Mouse (Mus musculus) CH12.LX (cell line): ENCODE data around the gene Vax2. TPM values are rescaled to one million over a fixed set of nuclear protein-coding genes. Genes with fewer than 3 reads are reported as not detected.

Experiments used
- DNase-seq: peaks from one replicate; pipeline ENCODE4 v3.0.0-alpha.2; 2013; ENCODE audit errors: extremely low read depth
- H3K27ac ChIP-seq: 2 replicates; pipeline ENCODE4 v1.5.1; 2012; ENCODE audit warnings: low read depth, mild to moderate bottlenecking, control low read depth, moderate library complexity; ENCODE audit not compliant: insufficient read depth
- H3K27me3 ChIP-seq: replicated peaks from 2 replicates; pipeline ENCODE3; 2012; ENCODE audit warnings: inconsistent platforms
- H3K36me3 ChIP-seq, 2 experiments: replicated peaks in 1 of 2; 2 replicates each; pipeline versions ENCODE3 to v1.6.1; 2012; ENCODE audit warnings: inconsistent platforms in 1 of 2, low read length in 1 of 2, mild to moderate bottlenecking in 1 of 2, mixed read lengths in 1 of 2, moderate library complexity in 1 of 2; ENCODE audit not compliant: control insufficient read depth in 1 of 2, insufficient read depth in 1 of 2
- H3K4me1 ChIP-seq, 2 experiments: 2 replicates each; pipeline ENCODE4 v1.6.1; 2012; ENCODE audit warnings: inconsistent platforms in 1 of 2, moderate library complexity in 1 of 2; ENCODE audit not compliant: insufficient read depth in 2 of 2, control insufficient read depth in 1 of 2
- H3K4me2 ChIP-seq: 2 replicates; pipeline ENCODE4 v1.6.1; 2012; ENCODE audit warnings: low read depth, mild to moderate bottlenecking, control low read depth; ENCODE audit not compliant: poor library complexity, insufficient read depth, severe bottlenecking
- H3K4me3 ChIP-seq, 3 experiments: fragments of 150-350 bp in 1 of 3; sonication (generic) in 1 of 3; replicated peaks in 1 of 3; 2 replicates each; pipeline versions ENCODE3 to v1.5.1; 2011 to 2012; ENCODE audit warnings: low read depth in 2 of 3, low read length in 2 of 3, mild to moderate bottlenecking in 2 of 3, moderate library complexity in 2 of 3, control low read depth in 1 of 3, improper control_type of control experiment in 1 of 3, inconsistent platforms in 1 of 3, mixed read lengths in 1 of 3; ENCODE audit not compliant: poor library complexity in 1 of 3
- H3K79me2 ChIP-seq: replicated peaks from 2 replicates; pipeline ENCODE4 v1.6.1; 2012; ENCODE audit warnings: mild to moderate bottlenecking, moderate library complexity; ENCODE audit not compliant: control insufficient read depth, poor library complexity, insufficient read depth, severe bottlenecking; ENCODE audit errors: extremely low read depth
- H3K9ac ChIP-seq: 2 replicates; pipeline ENCODE4 v1.6.1; 2012; ENCODE audit warnings: low read depth, mild to moderate bottlenecking, control low read depth, moderate library complexity; ENCODE audit not compliant: insufficient read depth
- H3K9me3 ChIP-seq: replicated peaks from 2 replicates; pipeline ENCODE3; 2012; ENCODE audit warnings: low read length, inconsistent platforms, mixed read lengths
- CHD1 ChIP-seq: IDR thresholded peaks from 2 replicates; pipeline ENCODE4 v1.6.1; 2012; ENCODE audit warnings: low read depth, low read length, improper control_type of control experiment, inconsistent platforms
- ELF1 ChIP-seq: IDR thresholded peaks from 2 replicates; pipeline ENCODE4 v1.6.1; 2014; ENCODE audit warnings: low read depth, mild to moderate bottlenecking, inconsistent platforms, low read length, improper control_type of control experiment
- EP300 ChIP-seq: IDR thresholded peaks from 2 replicates; pipeline ENCODE4 v1.6.1; 2011; ENCODE audit warnings: low read length, improper control_type of control experiment
- ETS1 ChIP-seq: conservative IDR thresholded peaks from 2 replicates; pipeline ENCODE4 v1.6.1; 2012; ENCODE audit warnings: low read depth, mild to moderate bottlenecking, inconsistent platforms, low read length, improper control_type of control experiment, moderate library complexity
- GABPA ChIP-seq: IDR thresholded peaks from 2 replicates; pipeline ENCODE4 v1.6.1; 2012; ENCODE audit warnings: low read depth, low read length, improper control_type of control experiment, inconsistent platforms; ENCODE audit not compliant: insufficient replicate concordance
- IRF4 ChIP-seq: IDR thresholded peaks from 2 replicates; pipeline ENCODE4 v1.6.1; 2014; ENCODE audit warnings: low read depth, mild to moderate bottlenecking, inconsistent platforms, low read length, improper control_type of control experiment
- JUN ChIP-seq: IDR thresholded peaks from 2 replicates; pipeline ENCODE4 v1.6.1; 2011; ENCODE audit warnings: low read depth, mild to moderate bottlenecking, low read length, improper control_type of control experiment, moderate library complexity; ENCODE audit not compliant: insufficient read depth
- KAT2A ChIP-seq: IDR thresholded peaks from 2 replicates; pipeline ENCODE4 v1.6.1; 2012; ENCODE audit warnings: low read length, improper control_type of control experiment, inconsistent platforms; ENCODE audit not compliant: insufficient replicate concordance
- MAFK ChIP-seq: IDR thresholded peaks from 2 replicates; pipeline ENCODE4 v1.6.1; 2011; ENCODE audit warnings: low read length, improper control_type of control experiment; ENCODE audit not compliant: insufficient replicate concordance
- MAZ ChIP-seq: IDR thresholded peaks from 2 replicates; pipeline ENCODE4 v1.6.1; 2012; ENCODE audit warnings: low read depth, mild to moderate bottlenecking, inconsistent platforms, low read length, improper control_type of control experiment, moderate library complexity
- MXI1 ChIP-seq: IDR thresholded peaks from 2 replicates; pipeline ENCODE4 v1.6.1; 2011; ENCODE audit warnings: mild to moderate bottlenecking, low read depth, low read length, improper control_type of control experiment
- NELFE ChIP-seq: IDR thresholded peaks from 2 replicates; pipeline ENCODE4 v1.6.1; 2011; ENCODE audit warnings: low read depth, low read length, improper control_type of control experiment
- POLR2A ChIP-seq: IDR thresholded peaks from 2 replicates; pipeline ENCODE4 v1.6.1; 2011; ENCODE audit warnings: low read depth, mild to moderate bottlenecking, improper control_type of control experiment, low read length
- RAD21 ChIP-seq: IDR thresholded peaks from 2 replicates; pipeline ENCODE4 v1.6.1; 2011; ENCODE audit warnings: low read depth, mild to moderate bottlenecking, low read length, improper control_type of control experiment, moderate library complexity
- RCOR1 ChIP-seq: conservative IDR thresholded peaks from 2 replicates; pipeline ENCODE4 v1.6.1; 2012; ENCODE audit warnings: low read depth, mild to moderate bottlenecking, inconsistent platforms, low read length, improper control_type of control experiment
- TBP ChIP-seq: conservative IDR thresholded peaks from 2 replicates; pipeline ENCODE4 v1.6.1; 2011; ENCODE audit warnings: low read depth, low read length, improper control_type of control experiment
- TCF12 ChIP-seq: IDR thresholded peaks from 2 replicates; pipeline ENCODE4 v1.6.1; 2014; ENCODE audit warnings: low read depth, mild to moderate bottlenecking, inconsistent platforms, low read length, improper control_type of control experiment
- USF1 ChIP-seq: IDR thresholded peaks from 2 replicates; pipeline ENCODE4 v1.6.1; 2014; ENCODE audit warnings: low read depth, mild to moderate bottlenecking, inconsistent platforms, low read length, improper control_type of control experiment
- USF2 ChIP-seq: conservative IDR thresholded peaks from 2 replicates; pipeline ENCODE4 v1.6.1; 2011; ENCODE audit warnings: low read depth, low read length, improper control_type of control experiment
- ZMIZ1 ChIP-seq: IDR thresholded peaks from 2 replicates; pipeline ENCODE4 v1.6.1; 2012; ENCODE audit warnings: low read depth, mild to moderate bottlenecking, inconsistent platforms, low read length, improper control_type of control experiment
- dilution Hi-C: fragments of 300-500 bp; cut with MboI; formaldehyde crosslinking; loops from 2 replicates; pipeline ENCODE4 v1.14.3; 2020; ENCODE audit warnings: low sequenced_read_pairs; ENCODE audit not compliant: extremely low pct_unique_long_range_greater_than_20kb, extremely low pct_ligation_motif_present
- in situ Hi-C: fragments of 300-500 bp; cut with MboI; formaldehyde crosslinking; loops from 3 replicates; pipeline ENCODE4 v1.14.3; 2019; ENCODE audit warnings: low sequenced_read_pairs, low pct_ligation_motif_present, low pct_unique_long_range_greater_than_20kb, mixed read lengths
- polyA plus RNA-seq: library from polyadenylated mRNA; unstranded; fragments of >175 nt; gene quantifications from 2 replicates; pipeline ENCODE4 v1.2.1, GENCODE M21; 2012; ENCODE audit warnings: low read depth; ENCODE audit not compliant: insufficient read length
- total RNA-seq, 2 experiments: library from RNA; depleted of rRNA; stranded (reverse); fragments of 300-350 nt in 1 of 2; fragments of >200 nt in 1 of 2; gene quantifications; 2 replicates each; pipeline ENCODE4 v1.2.3; 2012 to 2014

Gene Vax2
- total and polyA plus RNA-seq, 3 experiments, result not detected

DNA sequence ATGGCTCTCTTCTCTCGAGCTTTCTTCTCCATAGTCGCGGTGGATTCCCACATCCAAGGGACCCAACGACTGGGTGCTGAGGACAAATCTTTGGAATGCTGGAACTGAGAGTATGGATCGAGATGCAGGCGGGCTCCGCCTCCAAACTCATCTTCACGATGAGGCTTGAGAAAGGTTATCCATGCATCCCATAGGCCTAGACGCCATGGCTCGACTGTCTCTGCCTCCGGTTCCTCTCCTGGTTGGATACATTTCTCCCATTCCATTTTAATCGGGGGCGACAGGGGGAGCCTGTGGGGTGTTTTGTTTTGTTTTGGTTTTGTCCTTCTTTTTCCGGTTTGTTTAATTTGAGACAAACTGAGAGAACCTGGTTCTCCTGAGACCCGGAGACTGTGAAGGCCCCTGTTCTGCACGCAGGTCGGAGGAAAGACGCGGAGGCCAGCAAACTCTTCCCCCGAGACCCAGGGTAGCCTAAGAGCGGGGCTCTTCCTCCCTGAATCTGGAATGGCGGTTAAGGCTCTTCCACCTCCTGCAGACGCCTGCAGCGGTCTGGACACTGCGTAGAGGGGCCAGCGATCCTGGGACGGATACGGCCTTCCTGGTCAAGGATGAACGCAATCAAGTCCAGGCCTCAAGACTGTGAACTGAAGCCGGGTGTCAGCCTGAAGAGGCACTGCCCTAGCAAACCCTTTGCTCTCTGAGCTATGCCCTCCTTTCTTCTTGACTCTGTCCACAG, 4.6 kb downstream of the Vax2 start:
- in situ Hi-C loops, result no loop called here
- Histone ChIP-seq H3K9ac (no peak overlapping the region), H3K36me3 (no peaks in the 10 kb centered on the region), H3K27ac (no peak overlapping the region), H3K4me2 (no peak overlapping the region), H3K4me3 (no peak overlapping the region), H3K9me3 (no peaks in the 10 kb centered on the region), H3K4me1 (peaks cover 5 to 8% of the 10 kb centered on the region in 2 experiments; a peak in 2 of 4 replicates), H3K27me3 (peaks cover 70% of the 10 kb centered on the region), H3K79me2 (no peaks in the 10 kb centered on the region)
- DNase-seq, result no peak
- no peak for TF ChIP-seq MXI1
- no peak for TF ChIP-seq CHD1
- TF ChIP-seq TCF12, result no peak
- no peak for TF ChIP-seq USF1
- dilution Hi-C loops, result no loop called here

DNA sequence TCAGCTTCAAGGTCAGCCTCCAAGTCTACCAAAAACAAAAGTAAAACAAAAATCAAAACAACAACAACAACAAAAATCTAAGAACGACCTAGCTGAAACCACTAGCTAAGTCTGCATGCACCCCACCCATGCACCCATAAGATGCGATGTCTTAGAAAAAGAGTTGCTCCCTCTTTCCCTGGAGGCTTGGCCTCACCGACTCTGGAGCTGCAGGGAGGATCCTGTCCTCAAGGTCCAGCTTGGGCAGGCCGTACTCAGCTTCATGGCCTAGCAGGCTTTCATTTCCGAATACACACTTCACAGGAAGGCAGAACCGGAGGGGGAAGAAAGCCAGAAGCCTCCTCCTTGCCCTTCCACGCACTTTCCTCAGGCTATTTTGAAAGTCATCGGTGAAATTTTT, 6.0 kb downstream of the Vax2 start:
- H3K79me2 ChIP-seq, result no peaks in the 10 kb centered on the region
- in situ Hi-C loops, result no loop called here
- no peak overlapping the region for H3K4me2 ChIP-seq
- no peak for DNase-seq
- no peaks in the 10 kb centered on the region for H3K36me3 ChIP-seq
- H3K27me3 ChIP-seq, result peaks cover 69% of the 10 kb centered on the region
- H3K4me3 ChIP-seq, result no peak overlapping the region
- H3K9me3 ChIP-seq, result no peaks in the 10 kb centered on the region
- H3K27ac ChIP-seq, result no peak overlapping the region
- dilution Hi-C loops, result no loop called here
- 0 out of 4 replicates have a peak, but pooled peaks cover 0 to 2% of the 10 kb centered on the region in 2 experiments for H3K4me1 ChIP-seq
- TF ChIP-seq RAD21, result no peak
- no peak for TF ChIP-seq RCOR1
- TF ChIP-seq IRF4, result no peak
- no peak for TF ChIP-seq ELF1
- TF ChIP-seq TBP, result no peak
- TF ChIP-seq EP300, result no peak
- TF ChIP-seq MAZ, result no peak
- no peak for TF ChIP-seq ZMIZ1
- no peak for TF ChIP-seq GABPA
- TF ChIP-seq MAFK, result no peak
- no peak for TF ChIP-seq KAT2A
- TF ChIP-seq POLR2A, result no peak
- no peak for TF ChIP-seq NELFE
- TF ChIP-seq JUN, result no peak
- no peak for TF ChIP-seq ETS1
- no peak for TF ChIP-seq USF2
- H3K9ac ChIP-seq, result no peak overlapping the region
